Mouse (Mus musculus) c-Kit-negative CD71-positive TER-119-positive erythroid progenitor cells, embryonic 14.5 days (primary cell): ENCODE measurements around the gene Pin1rt1.
A peak's percentile ranks its signal among the peaks of the same experiment; 100 is the strongest.

Experiments used
- DNase-seq: peaks from one replicate; pipeline ENCODE4 v3.0.0-alpha.2; 2013; ENCODE audit warnings: low read depth, low spot score

Gene Pin1rt1

GRCm38 (mm10) chr2:104716279-104716678 lies at the start of gene Pin1rt1:
TSS of gene Pin1rt1 (minus strand) at chr2:104716379.
- no peak for DNase-seq

- DNase-seq = no peak
These were observed 47.8 kb upstream of the Pin1rt1 start for GRCm38 (mm10) chr2:104764018-104764417.

DNA sequence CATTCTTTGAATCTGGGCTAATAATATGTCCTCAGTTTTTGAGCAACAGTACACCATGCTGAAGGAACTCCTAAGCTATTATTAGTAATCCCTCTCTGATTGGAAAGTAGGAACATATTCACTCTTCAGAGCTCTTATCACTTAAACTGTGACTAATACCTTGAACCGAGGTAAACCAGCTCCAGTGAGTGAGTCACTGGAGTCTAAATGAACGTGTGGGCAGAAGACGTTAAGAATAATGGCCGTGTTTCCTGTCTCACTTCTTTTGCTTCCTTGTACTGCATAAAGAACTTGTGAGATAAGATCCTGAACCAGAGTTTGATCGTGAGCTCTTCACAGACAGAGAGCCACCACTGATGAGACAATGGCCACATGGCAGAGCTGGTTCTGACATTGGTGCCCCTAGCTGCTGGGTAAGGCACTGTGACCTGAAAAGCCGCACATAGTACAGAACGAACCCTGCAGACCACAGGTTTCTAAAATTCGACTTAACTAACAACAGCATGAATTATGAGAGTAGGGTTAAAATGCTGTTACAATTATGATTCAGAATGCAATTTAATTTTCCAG lies 47.0 kb upstream of the Pin1rt1 start:
- DNase-seq = no peak

- no peak for DNase-seq
These were observed 34.4 kb upstream of the Pin1rt1 start for GRCm38 (mm10) chr2:104750611-104751010.

- no peak for DNase-seq
These were observed 32.5 kb upstream of the Pin1rt1 start for GRCm38 (mm10) chr2:104748652-104749183.

DNA sequence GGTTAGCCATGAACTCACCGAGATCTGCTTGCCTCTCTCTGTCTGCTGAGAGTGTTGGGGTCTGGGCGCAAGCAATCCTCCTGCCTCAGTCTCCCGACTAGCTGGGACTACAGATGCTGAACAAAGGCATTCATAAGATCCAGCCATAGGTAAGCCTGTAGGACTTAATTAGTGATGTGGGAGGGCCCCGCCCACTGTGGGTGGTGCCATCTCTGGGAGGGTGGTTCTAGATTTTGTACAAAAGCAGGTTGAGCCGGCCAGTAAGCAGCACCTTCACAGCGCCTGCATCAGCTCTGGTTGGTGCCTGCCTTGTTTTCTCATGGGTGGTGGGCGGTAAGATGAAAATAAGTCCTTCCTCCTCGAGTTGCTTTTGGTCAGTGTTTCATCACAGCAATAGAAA lies 30.1 kb upstream of the Pin1rt1 start:
- no peak for DNase-seq

- DNase-seq = no peak
These were observed 27.8 kb upstream of the Pin1rt1 start for GRCm38 (mm10) chr2:104743971-104744370.

DNA sequence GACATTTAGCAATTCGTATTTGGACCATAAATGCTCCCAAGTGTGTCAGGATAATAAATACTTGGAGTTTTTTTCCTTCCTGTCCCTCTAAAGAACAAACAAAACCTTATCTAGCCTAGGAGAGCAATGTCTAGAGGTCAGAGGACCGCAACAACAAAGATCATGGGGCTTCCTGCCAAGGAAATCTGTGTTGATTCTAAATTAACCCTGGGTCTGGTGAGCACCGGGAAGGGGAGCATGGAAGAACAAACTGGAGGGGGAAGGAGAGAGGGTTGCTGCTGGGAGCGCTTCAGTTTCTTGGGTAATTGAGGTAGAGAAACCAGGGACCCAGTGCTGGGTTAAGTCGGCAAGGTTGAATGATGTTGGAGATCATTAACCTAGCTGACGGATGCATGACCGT lies 27.0 kb upstream of the Pin1rt1 start:
- no peak for DNase-seq

GRCm38 (mm10) chr2:104742741-104743064 lies 26.5 kb upstream of the Pin1rt1 start, which contains the start of gene Depdc7:
TSS of gene Depdc7 (minus strand) at chr2:104742878.
- peak; percentile 67 for DNase-seq

- no peak for DNase-seq
These were observed 25.9 kb upstream of the Pin1rt1 start for GRCm38 (mm10) chr2:104741896-104742740.

DNA sequence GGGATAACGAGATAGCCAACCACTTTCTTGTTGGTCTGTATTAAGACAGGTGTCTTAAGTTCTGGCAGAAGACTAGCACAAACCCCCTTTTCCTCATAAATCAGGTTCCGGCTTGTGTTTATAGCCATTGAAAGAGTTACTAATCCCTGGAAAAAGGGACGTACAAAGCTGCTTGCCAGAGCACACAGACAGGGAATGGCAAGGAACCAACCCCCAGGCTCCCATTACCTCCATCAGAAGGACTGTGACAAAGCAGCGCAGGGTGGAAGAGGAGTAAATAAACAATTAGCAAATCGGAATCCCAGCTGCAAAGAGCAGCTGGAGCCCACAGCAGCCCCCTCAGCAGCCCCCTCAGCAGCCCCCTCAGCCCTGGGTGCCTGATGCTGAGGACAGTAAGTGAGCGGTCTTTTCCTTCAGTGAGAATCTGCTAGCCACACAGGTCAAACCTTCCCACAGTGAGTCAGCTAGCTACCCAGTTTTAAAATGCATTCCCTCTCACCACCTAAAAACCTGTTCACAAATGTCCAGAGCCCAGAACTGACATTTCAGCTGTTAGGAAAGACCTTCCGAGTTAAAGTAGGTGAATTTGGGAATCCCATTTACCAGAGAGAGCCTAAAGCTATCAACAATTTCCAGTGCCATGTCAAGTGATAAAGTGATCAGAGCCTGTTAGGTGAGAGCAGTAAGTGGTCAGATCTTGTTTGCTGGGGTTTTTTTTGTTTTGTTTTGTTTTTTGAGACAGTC lies 25.0 kb upstream of the Pin1rt1 start:
- no peak for DNase-seq

DNA sequence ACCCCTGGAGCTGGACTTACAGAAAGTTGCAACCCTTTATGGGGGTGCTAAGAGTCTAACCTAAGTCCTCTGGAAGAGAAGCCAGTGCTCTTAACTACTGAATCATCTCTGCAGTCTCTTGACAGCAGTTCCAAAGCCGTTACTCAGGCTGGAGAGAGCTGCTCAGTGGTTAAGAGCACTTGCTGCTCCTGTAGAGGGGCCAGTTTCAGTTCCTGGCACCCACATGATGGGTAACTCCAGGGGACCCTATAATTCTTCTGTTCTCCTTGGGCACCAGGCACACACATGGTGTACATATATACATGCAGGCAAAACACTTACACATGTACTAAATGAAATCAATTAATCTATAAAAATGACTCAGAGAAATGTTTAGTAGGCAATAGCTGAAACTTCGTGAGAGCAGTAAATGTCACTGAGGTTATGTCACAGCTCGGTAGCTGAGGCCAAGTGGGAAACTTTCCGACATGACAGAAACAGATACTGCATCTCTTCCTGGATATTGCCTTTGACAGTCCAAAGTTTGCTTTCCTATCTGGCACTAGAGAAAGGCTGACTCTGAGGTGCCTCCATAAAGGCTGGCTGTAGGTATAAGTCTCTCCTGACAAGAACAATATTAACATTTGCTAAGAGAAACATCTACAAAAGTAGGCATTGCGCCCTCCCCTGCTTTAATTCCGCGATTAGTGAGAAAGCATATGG lies 24.2 kb upstream of the Pin1rt1 start:
- no peak for DNase-seq

DNA sequence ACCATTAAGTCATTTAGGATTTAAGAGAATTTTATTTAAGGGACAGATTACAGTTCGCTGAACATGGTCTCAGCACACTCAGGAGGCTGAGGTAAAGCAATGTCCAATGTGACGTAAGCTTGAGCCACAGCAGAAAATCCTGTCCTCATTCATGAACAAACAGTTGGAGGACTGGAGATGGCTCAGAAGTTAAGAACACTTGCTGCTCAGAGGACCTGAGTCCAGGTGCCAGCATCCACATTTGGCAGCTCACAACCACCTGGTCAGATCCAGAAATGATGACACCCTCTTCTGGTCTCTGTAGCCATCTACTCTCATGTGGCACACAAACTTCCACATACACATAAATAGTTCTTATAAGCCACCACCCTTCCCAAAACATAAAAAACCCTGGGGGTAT lies 23.5 kb upstream of the Pin1rt1 start:
- no peak for DNase-seq

DNA sequence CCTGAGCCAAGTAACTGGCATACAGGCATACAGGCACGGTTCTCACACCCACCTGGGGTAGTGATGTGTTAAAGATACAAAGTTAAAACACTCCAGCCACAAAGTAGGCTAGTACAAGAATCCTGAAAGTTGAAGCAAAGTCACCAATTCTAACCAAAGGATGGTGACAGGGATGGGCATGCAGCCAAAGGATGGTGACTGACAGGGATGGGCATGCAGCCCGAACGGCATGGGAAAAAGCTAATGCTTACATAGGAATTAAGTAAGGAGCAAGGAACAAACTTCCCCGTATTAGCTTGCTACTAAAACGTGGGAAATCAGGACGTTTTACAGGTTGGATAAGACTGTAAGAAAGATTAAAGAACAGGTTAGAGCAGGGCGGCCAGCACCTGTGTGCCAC lies 20.1 kb upstream of the Pin1rt1 start:
- no peak for DNase-seq

DNA sequence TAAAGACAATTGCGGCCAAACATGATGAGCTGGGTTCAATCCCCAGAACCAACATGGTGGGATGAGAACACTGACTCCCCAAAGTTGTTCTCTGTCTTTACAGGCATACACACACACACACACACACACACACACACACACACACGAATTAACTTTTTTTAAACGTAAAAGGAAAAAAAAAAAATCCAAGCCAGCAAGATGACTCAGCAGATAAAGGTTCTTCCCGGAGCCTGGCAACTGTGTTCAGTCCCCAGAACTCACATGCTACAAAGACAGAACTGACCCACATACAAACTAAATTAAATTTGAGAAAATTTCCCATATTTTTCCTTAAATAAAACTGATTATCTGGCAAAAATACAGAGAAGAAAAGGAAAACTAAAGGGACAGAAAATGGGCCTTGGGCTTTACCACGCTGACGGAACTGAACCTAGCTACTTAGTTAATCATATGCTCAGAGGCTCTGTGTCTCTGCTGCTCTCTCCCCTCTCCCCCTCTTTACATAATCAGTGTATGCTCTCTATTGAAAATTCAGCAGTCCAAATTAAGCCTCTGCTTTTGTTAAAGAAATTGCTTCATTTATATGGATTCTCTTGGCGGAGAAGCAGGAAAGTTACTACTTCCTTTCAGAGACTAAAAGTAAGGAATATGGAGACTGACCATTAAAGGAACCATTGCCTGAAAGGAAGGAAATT lies 16.5 kb upstream of the Pin1rt1 start:
- DNase-seq = no peak

DNA sequence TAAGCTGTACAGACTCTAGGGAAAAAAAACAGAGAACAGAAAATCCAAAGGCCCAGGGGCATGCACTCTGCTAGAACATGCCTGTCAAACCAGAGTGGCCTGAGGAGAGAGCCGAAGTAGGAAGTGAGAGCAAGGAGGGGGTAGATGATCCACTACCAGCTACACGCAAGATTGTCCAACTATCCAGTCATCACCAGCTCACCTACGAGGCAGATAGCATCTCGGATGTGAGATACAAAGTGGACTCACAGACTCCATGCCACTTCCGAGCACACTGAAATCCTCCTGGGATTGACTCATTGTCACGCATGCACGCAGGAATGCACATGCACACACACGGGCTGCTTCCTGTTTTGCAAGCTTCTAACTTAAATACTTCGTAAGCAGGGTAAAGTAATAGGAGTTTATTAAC lies 15.9 kb upstream of the Pin1rt1 start:
- DNase-seq = no peak

GRCm38 (mm10) chr2:104727369-104727768 lies 11.2 kb upstream of the Pin1rt1 start:
- DNase-seq = no peak

DNA sequence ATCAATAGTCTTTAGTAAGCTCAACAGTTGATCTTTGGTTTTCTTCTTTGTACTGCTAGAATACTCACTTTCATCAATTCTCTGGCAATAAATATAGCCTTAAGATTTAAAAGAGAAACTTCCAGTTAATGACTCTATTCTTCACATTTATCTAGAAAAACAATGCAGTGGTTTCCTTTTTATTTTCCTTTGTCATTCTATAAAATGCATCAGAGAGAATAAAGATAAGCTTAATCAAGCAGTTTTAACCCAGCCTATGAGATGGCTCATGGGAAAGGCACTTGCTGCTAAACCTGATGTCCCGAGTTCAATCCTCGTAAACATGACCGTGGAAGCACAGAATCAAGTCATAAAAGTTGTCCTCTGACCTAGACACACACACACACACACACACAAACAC lies 5.8 kb upstream of the Pin1rt1 start:
- DNase-seq = no peak

DNA sequence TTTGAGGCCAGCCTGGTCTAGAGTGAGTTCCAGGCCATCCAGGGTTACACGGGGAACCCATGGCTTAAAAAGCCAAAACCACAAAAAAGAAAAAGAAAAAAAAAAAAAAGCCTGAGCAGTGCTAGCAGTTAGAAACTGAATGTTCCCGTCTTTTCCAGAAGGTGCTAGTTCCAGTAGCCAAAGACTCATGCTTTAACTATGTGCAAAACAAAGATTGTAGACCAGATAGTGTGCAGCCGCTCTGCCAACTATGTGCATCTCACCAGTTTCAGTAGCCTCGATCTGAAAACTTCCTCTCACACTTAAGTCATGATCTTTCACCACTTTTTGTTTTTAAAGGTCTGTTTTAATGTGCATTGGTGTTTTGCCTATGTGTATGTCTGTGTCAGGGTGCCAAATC lies 1.6 kb upstream of the Pin1rt1 start:
- no peak for DNase-seq

GRCm38 (mm10) chr2:104717231-104717735 lies 1.1 kb upstream of the Pin1rt1 start:
- no peak for DNase-seq

GRCm38 (mm10) chr2:104714254-104714691 lies 1.9 kb downstream of the Pin1rt1 start:
- no peak for DNase-seq
